Mouse (Mus musculus): Measurements from ENCODE around the gene Vmn2r114. TPM values are rescaled to one million over a fixed set of nuclear protein-coding genes. Genes with fewer than 3 reads are reported as not detected.
"Not testable (repeated sequence)": the region's sequence is repeated elsewhere in the genome, so short reads cannot be mapped to it uniquely, and the experiment has no call there.

The Vmn2r114 gene
- polyA plus RNA-seq (2014; fragmentation: Nextera tagmentation; extraction: Ambion mirVana) = not detected in 2 replicates

- not testable (repeated sequence) for H3K27ac ChIP-seq (ENCODE audit: low read depth, low read length); H3K4me3 ChIP-seq (ENCODE audit: low read depth, low read length); ATAC-seq (ENCODE audit: low FRiP score); H3K4me1 ChIP-seq (ENCODE audit: control insufficient read depth, insufficient read depth, low read length); H3K27me3 ChIP-seq (ENCODE audit: control insufficient read depth, insufficient read depth, low read length); H3K4me2 ChIP-seq; H3K36me3 ChIP-seq (ENCODE audit: control insufficient read depth, insufficient read depth, low read length); H3K9ac ChIP-seq (ENCODE audit: low read length); H3K9me3 ChIP-seq (ENCODE audit: control insufficient read depth, low read length); DNase-seq (ENCODE audit: low spot score, missing footprints)
- WGBS = 68% methylated on average over 2 of the region's 2 CpGs
Observed at GRCm38 (mm10) chr17:23312437-23312836, at the start of gene Vmn2r114. Gene Vmn2r114 (minus strand): TSS chr17:23312537.

DNA sequence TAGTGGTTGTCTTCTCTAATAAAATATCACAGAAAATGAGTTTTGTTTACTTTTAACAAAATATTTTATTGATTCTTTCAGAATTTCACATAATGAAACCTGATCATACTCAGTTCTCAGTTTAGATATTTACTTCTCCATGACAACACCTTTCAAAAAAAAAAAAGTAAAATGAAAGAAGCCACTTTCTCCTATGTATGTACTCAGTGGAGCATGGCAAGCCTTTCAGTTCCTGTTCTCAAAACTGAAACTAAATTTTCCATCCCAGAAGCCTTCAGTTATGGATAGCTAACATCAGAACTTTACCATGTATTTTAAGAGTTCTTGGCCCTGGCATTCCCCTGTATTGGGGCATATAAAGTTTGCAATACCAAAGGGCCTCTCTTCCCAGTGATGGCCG is 39.3 kb upstream of the Vmn2r114 start:
- WGBS = 57% methylated on average over 1 of the region's 1 CpGs
- H3K4me1 ChIP-seq (ENCODE audit: control insufficient read depth, insufficient read depth, low read length) = no peaks in the 10 kb centered on the region
- H3K9ac ChIP-seq (ENCODE audit: low read length) = no peak overlapping the region
- no peak for ATAC-seq (ENCODE audit: low FRiP score)
- no peaks in the 10 kb centered on the region for H3K36me3 ChIP-seq (ENCODE audit: control insufficient read depth, insufficient read depth, low read length)
- DNase-seq (ENCODE audit: low spot score, missing footprints) = no peak
- H3K4me2 ChIP-seq = no peak overlapping the region
- no peak overlapping the region for H3K4me3 ChIP-seq (ENCODE audit: low read depth, low read length)
- H3K27ac ChIP-seq (ENCODE audit: low read depth, low read length) = no peak overlapping the region
- H3K9me3 ChIP-seq (ENCODE audit: control insufficient read depth, low read length) = no peaks in the 10 kb centered on the region
- H3K27me3 ChIP-seq (ENCODE audit: control insufficient read depth, insufficient read depth, low read length) = no peaks in the 10 kb centered on the region

DNA sequence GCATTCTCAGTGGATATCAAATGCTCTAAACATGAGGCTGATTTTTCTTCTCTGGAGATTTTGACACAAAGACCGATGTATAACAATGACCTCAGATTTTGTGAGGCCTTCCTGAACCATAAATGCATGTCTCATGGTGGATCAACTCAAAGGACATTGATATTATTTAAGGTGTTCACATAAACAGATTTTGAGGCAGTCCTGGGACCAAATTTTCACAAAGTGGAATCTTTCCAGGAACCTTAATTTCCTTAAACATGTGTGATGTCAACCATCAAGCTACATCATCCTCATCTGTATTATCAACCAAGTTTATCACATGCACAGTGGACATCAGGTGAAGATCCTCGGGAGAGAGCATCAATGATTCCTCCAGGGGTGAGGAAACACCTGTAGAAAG is 31.1 kb upstream of the Vmn2r114 start, which contains the start of gene Vmn2r115:
Vmn2r115 (plus strand) TSS at position 301 of the 400 bp plus-strand sequence.
- not testable (repeated sequence) for H3K36me3 ChIP-seq (ENCODE audit: control insufficient read depth, insufficient read depth, low read length); H3K4me3 ChIP-seq (ENCODE audit: low read depth, low read length); H3K27me3 ChIP-seq (ENCODE audit: control insufficient read depth, insufficient read depth, low read length); H3K4me2 ChIP-seq; DNase-seq (ENCODE audit: low spot score, missing footprints); ATAC-seq (ENCODE audit: low FRiP score); H3K9me3 ChIP-seq (ENCODE audit: control insufficient read depth, low read length); H3K4me1 ChIP-seq (ENCODE audit: control insufficient read depth, insufficient read depth, low read length); H3K27ac ChIP-seq (ENCODE audit: low read depth, low read length); H3K9ac ChIP-seq (ENCODE audit: low read length)
- 70% methylated on average over 2 of the region's 2 CpGs for WGBS

DNA sequence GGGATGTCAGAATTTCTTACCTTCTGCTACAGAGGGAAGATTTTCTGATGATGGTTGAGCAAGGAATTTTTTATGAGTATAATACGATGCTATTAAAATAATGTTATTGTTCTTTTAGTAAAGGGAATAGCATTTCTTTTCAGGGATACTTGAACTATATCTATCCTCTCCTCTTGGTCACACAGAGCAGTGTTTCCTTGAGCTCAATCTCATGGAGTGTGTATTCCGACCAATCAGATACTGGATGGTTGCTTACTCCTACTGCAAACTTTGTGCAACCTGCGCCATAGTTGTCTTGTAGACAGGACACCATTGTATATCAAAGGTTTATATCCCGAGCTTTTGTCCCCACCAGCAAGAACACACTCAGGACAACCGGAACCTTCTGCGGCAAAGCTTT is 18.3 kb upstream of the Vmn2r114 start:
- H3K9me3 ChIP-seq (ENCODE audit: control insufficient read depth, low read length) = peaks cover 4% of the 10 kb centered on the region
- 77% methylated on average over 6 of the region's 6 CpGs for WGBS

More for the DNA sequence above, 18.3 kb upstream of the Vmn2r114 start:
- no peak overlapping the region for H3K4me2 ChIP-seq
- H3K9ac ChIP-seq (ENCODE audit: low read length) = no peak overlapping the region
- H3K27me3 ChIP-seq (ENCODE audit: control insufficient read depth, insufficient read depth, low read length) = no peaks in the 10 kb centered on the region
- H3K4me1 ChIP-seq (ENCODE audit: control insufficient read depth, insufficient read depth, low read length) = no peaks in the 10 kb centered on the region
- no peaks in the 10 kb centered on the region for H3K36me3 ChIP-seq (ENCODE audit: control insufficient read depth, insufficient read depth, low read length)
- H3K4me3 ChIP-seq (ENCODE audit: low read depth, low read length) = no peak overlapping the region
- no peak for DNase-seq (ENCODE audit: low spot score, missing footprints)
- no peak for ATAC-seq (ENCODE audit: low FRiP score)
- no peak overlapping the region for H3K27ac ChIP-seq (ENCODE audit: low read depth, low read length)

Other genes with a start within 250 kb of the Vmn2r114 start
- gene Zfp40, start 119.3 kb downstream of the Vmn2r114 start, polyA plus RNA-seq (2014; fragmentation: Nextera tagmentation; extraction: Ambion mirVana) = 19.0 and 23.7 TPM in 2 replicates
- not detected in 2 replicates for gene Vmn2r115, start 31.2 kb upstream of the Vmn2r114 start, polyA plus RNA-seq (2014; fragmentation: Nextera tagmentation; extraction: Ambion mirVana)
- not detected in 2 replicates for gene Vmn2r116, start 72.1 kb upstream of the Vmn2r114 start, polyA plus RNA-seq (2014; fragmentation: Nextera tagmentation; extraction: Ambion mirVana)
- gene Vmn2r117, start 167.2 kb upstream of the Vmn2r114 start, polyA plus RNA-seq (2014; fragmentation: Nextera tagmentation; extraction: Ambion mirVana) = not detected in 2 replicates

Data from midbrain, embryonic 11.5 days (tissue).